ENCODE assay signal across 24 mouse cellular contexts in genomic region chr4:84685009-84685408, GRCm38 (mm10). TPM values are rescaled to one million over a fixed set of nuclear protein-coding genes. Genes with fewer than 3 reads are reported as not detected.
DNase-seq lines count a peak whose midpoint lies in the region; ATAC-seq and TF ChIP-seq lines count a peak whose summit lies in the region.
"Had no signal": no experiment of that assay in that cellular context is flagged by ENCODE, and none has a peak within 500 bp of the region (broad histone marks: within the 10 kb centered on the region; RNA-seq: fewer than 3 reads in every experiment).

No protein-coding gene starts in this region.

- WGBS in forebrain, embryonic 15.5 days = 70% methylated on average over 4 of the region's 4 CpGs
- 78% methylated on average over 4 of the region's 4 CpGs for WGBS in forebrain, embryonic 13.5 days
- WGBS in hindbrain, postnatal 0 days = 79% methylated on average over 4 of the region's 4 CpGs
- 90% methylated on average over 4 of the region's 4 CpGs for WGBS in hindbrain, embryonic 14.5 days

- H3K9me3 ChIP-seq in forebrain, embryonic 15.5 days = no peaks in the 10 kb centered on the region
- H3K9me3 ChIP-seq in forebrain, embryonic 13.5 days (replicated peaks) = no peaks in the 10 kb centered on the region
- H3K9me3 ChIP-seq in hindbrain, postnatal 0 days (ENCODE audit: low read length) = no peaks in the 10 kb centered on the region
- H3K9me3 ChIP-seq in hindbrain, embryonic 14.5 days (ENCODE audit: control insufficient read depth, low read length) = no peaks in the 10 kb centered on the region
- H3K9me3 ChIP-seq: forebrain, embryonic 10.5 days; heart, embryonic 12.5 days; heart, embryonic 15.5 days had no signal

- TF ChIP-seq CTCF in hindbrain, postnatal 0 days (IDR thresholded peaks at IDR 0.05; ENCODE audit: low read depth) = no peak

- no peaks in the 10 kb centered on the region for H3K27me3 ChIP-seq in forebrain, embryonic 15.5 days
- no peaks in the 10 kb centered on the region; the same call in 1 of the 2 replicates for H3K27me3 ChIP-seq in forebrain, embryonic 13.5 days
- no peaks in the 10 kb centered on the region for H3K27me3 ChIP-seq in hindbrain, postnatal 0 days (ENCODE audit: insufficient read depth, low read length)
- H3K27me3 ChIP-seq in hindbrain, embryonic 14.5 days (ENCODE audit: control insufficient read depth, insufficient read depth, low read length) = no peaks in the 10 kb centered on the region
- H3K27me3 ChIP-seq: heart, embryonic 12.5 days; heart, embryonic 15.5 days had no signal

- no peak overlapping the region for H3K9ac ChIP-seq in forebrain, embryonic 15.5 days (replicated peaks)
- H3K9ac ChIP-seq in forebrain, embryonic 13.5 days = no peak overlapping the region
- no peak overlapping the region for H3K9ac ChIP-seq in hindbrain, postnatal 0 days (replicated peaks; ENCODE audit: low read length)
- H3K9ac ChIP-seq in hindbrain, embryonic 14.5 days = no peak overlapping the region
- H3K9ac ChIP-seq: heart, embryonic 12.5 days; heart, embryonic 15.5 days had no signal

- DNase-seq in hindbrain, postnatal 0 days (ENCODE audit: low spot score) = peak; percentile 10
- no peak for DNase-seq in hindbrain, embryonic 14.5 days (ENCODE audit: low spot score)
- DNase-seq: adrenal gland, adult 2 months; adrenal gland, postnatal 14 days; B cell, adult 2 months; cerebellum, adult 18-20 months; cerebellum, adult 9-10 months; cerebellum, postnatal 25 days; gastrocnemius, postnatal 25 days; heart, adult 18-20 months; heart, postnatal 10 days; heart, postnatal 4 days; kidney, adult 2 months had no signal

- H3K36me3 ChIP-seq in forebrain, embryonic 15.5 days = no peaks in the 10 kb centered on the region
- H3K36me3 ChIP-seq in forebrain, embryonic 13.5 days (ENCODE audit: poor library complexity, severe bottlenecking) = no peaks in the 10 kb centered on the region
- H3K36me3 ChIP-seq in hindbrain, postnatal 0 days (ENCODE audit: insufficient read depth, low read length) = no peaks in the 10 kb centered on the region
- no peaks in the 10 kb centered on the region for H3K36me3 ChIP-seq in hindbrain, embryonic 14.5 days (replicated peaks; ENCODE audit: control insufficient read depth, insufficient read depth)
- H3K36me3 ChIP-seq: forebrain, embryonic 10.5 days; heart, embryonic 12.5 days; heart, embryonic 15.5 days had no signal

- ATAC-seq in forebrain, embryonic 15.5 days (replicated peaks) = peak; percentile 35; the same call in 1 of the 2 replicates
- no peak for ATAC-seq in forebrain, embryonic 13.5 days
- no peak for ATAC-seq in hindbrain, postnatal 0 days
- ATAC-seq in hindbrain, embryonic 14.5 days (ENCODE audit: low FRiP score) = no peak
- peak; percentile 12; the same call in 1 of the 2 replicates for ATAC-seq in common myeloid progenitor, adult 5-6 weeks (replicated peaks; ENCODE audit: low read depth, poor library complexity, severe bottlenecking)
- ATAC-seq in megakaryocyte progenitor cell, adult 5-6 weeks (replicated peaks; ENCODE audit: poor library complexity) = peak; percentile 40
- no peak for ATAC-seq in CD4-positive, CD25-positive, alpha-beta regulatory T cell, adult 4 months
- ATAC-seq: forebrain, embryonic 14.5 days; intestine, postnatal 0 days had no signal

- peaks cover 4% of the 10 kb centered on the region; the same call in 1 of the 2 replicates for H3K4me1 ChIP-seq in forebrain, embryonic 15.5 days
- H3K4me1 ChIP-seq in forebrain, embryonic 13.5 days = peaks cover 3% of the 10 kb centered on the region; the same call in 1 of the 2 replicates
- H3K4me1 ChIP-seq in hindbrain, postnatal 0 days (ENCODE audit: insufficient read depth, low read length) = no peaks in the 10 kb centered on the region
- H3K4me1 ChIP-seq in hindbrain, embryonic 14.5 days (replicated peaks; ENCODE audit: control insufficient read depth, insufficient read depth, low read length) = no peaks in the 10 kb centered on the region
- H3K4me1 ChIP-seq: heart, embryonic 15.5 days had no signal

- H3K4me3 ChIP-seq in forebrain, embryonic 15.5 days = no peak overlapping the region
- no peak overlapping the region for H3K4me3 ChIP-seq in forebrain, embryonic 13.5 days
- no peak overlapping the region for H3K4me3 ChIP-seq in hindbrain, postnatal 0 days (ENCODE audit: low read length)
- no peak overlapping the region for H3K4me3 ChIP-seq in hindbrain, embryonic 14.5 days (replicated peaks; ENCODE audit: low read length)
- H3K4me3 ChIP-seq: forebrain, embryonic 10.5 days; heart, embryonic 12.5 days; heart, embryonic 15.5 days had no signal

- no peak overlapping the region for H3K27ac ChIP-seq in forebrain, embryonic 15.5 days (replicated peaks)
- no peak overlapping the region for H3K27ac ChIP-seq in forebrain, embryonic 13.5 days
- no peak overlapping the region for H3K27ac ChIP-seq in hindbrain, postnatal 0 days
- H3K27ac ChIP-seq in hindbrain, embryonic 14.5 days = no peak overlapping the region
- H3K27ac ChIP-seq: forebrain, embryonic 10.5 days; heart, embryonic 15.5 days had no signal

- H3K4me2 ChIP-seq in forebrain, embryonic 15.5 days (replicated peaks) = no peak overlapping the region
- no peak overlapping the region for H3K4me2 ChIP-seq in forebrain, embryonic 13.5 days
- no peak overlapping the region for H3K4me2 ChIP-seq in hindbrain, postnatal 0 days (ENCODE audit: low read depth, low read length)
- H3K4me2 ChIP-seq in hindbrain, embryonic 14.5 days (replicated peaks) = no peak overlapping the region
- H3K4me2 ChIP-seq: heart, embryonic 12.5 days; heart, embryonic 15.5 days had no signal

RNA-seq across cellular contexts. Expression of gene Bnc2, which starts 9.9 kb away (rescaled TPM):
- polyA plus RNA-seq in forebrain, embryonic 15.5 days (2015; fragmentation: Nextera tagmentation; extraction: Ambion mirVana) = 2.3 and 2.7 TPM in 2 replicates
- polyA plus RNA-seq in forebrain, embryonic 13.5 days (2015; fragmentation: Nextera tagmentation; extraction: Ambion mirVana) = 1.6 and 1.8 TPM in 2 replicates
- total RNA-seq in hindbrain, postnatal 0 days (2014; rRNA removed) = 15.5 and 19.4 TPM in 2 replicates
- polyA plus RNA-seq in hindbrain, postnatal 0 days (2015; fragmentation: Nextera tagmentation; extraction: Ambion mirVana) = 6.3 and 6.4 TPM in 2 replicates
- polyA plus RNA-seq in hindbrain, embryonic 14.5 days (2014; fragmentation: Nextera tagmentation; extraction: Ambion mirVana) = 10.0 and 12.0 TPM in 2 replicates
- total RNA-seq in common myeloid progenitor, adult 5-6 weeks (2017) = not detected in 2 replicates
- total RNA-seq in megakaryocyte progenitor cell, adult 5-6 weeks (2015) = not detected in 2 replicates
- total RNA-seq in megakaryocyte progenitor cell, adult 5-6 weeks (2017) = not detected in 2 replicates
- not detected for polyA plus RNA-seq in CD4-positive, CD25-positive, alpha-beta regulatory T cell, adult 4 months (2017; shearing (Covaris generic))
- total RNA-seq: MEL had no signal

Comparison
In these comparisons a context has a peak if more than half of its experiments do, and no peak if none do; other contexts are left out.
1. ATAC-seq: peak in forebrain, embryonic 15.5 days (single experiment), common myeloid progenitor, adult 5-6 weeks (single experiment) and megakaryocyte progenitor cell, adult 5-6 weeks (single experiment); none in forebrain, embryonic 13.5 days (single experiment), hindbrain, postnatal 0 days (single experiment), hindbrain, embryonic 14.5 days (single experiment) and CD4-positive, CD25-positive, alpha-beta regulatory T cell, adult 4 months (single experiment).